Mouse (Mus musculus): Measurements from ENCODE around the gene Slfn4. TPM values are rescaled to one million over a fixed set of nuclear protein-coding genes. Genes with fewer than 3 reads are reported as not detected.

The Slfn4 gene
- total RNA-seq, 2 experiments from 2014 or later = 0.13 TPM; not detected in 1

Other genes with a start within 250 kb of the Slfn4 start
- 10 to 100 TPM; 30.3 to 40.0 TPM for gene Slfn5, start 223.8 kb upstream of the Slfn4 start, total RNA-seq (2021)
- gene Slfn9, start 183.4 kb upstream of the Slfn4 start, total RNA-seq (2021) = 1 to 10 TPM; 2.8 to 5.2 TPM
- 1 to 10 TPM; 1.4 to 2.2 TPM for gene Slfn8, start 154.4 kb upstream of the Slfn4 start, total RNA-seq (2021)
- 1 to 10 TPM; 6.6 to 8.5 TPM for gene Slfn2, start 110.1 kb upstream of the Slfn4 start, total RNA-seq (2021)
- gene Slfn1, start 58.3 kb upstream of the Slfn4 start, total RNA-seq (2021) = under 1 TPM; 0.20 to 0.35 TPM
- 1 to 10 TPM; 3.9 to 4.6 TPM for gene Slfn3, start 16.1 kb downstream of the Slfn4 start, total RNA-seq (2021)
- not detected for gene Slfn14, start 111.5 kb downstream of the Slfn4 start, total RNA-seq (2021)
- 100 to 1,000 TPM in 1 of 2 experiments, 10 to 100 TPM in 1; 91.9 to 108 TPM for gene Ap2b1, start 123.8 kb downstream of the Slfn4 start, total RNA-seq (2021)
- gene Pex12, start 127.4 kb downstream of the Slfn4 start, total RNA-seq (2021) = 10 to 100 TPM; 14.9 to 16.9 TPM
- gene Rasl10b, start 234.0 kb downstream of the Slfn4 start, total RNA-seq (2021) = 10 to 100 TPM; 11.4 to 12.4 TPM